Mouse (Mus musculus) limb, embryonic 14.5 days (tissue): ENCODE measurements around the gene Ccdc157. TPM values are rescaled to one million over a fixed set of nuclear protein-coding genes. Genes with fewer than 3 reads are reported as not detected.

Experiments used
- ATAC-seq: fragments of 200-750 bp; cut with Nextera tagmentation; 2 replicates; pipeline ENCODE4 v1.8.0; 2017; ENCODE audit warnings: low read depth, moderate number of reproducible peaks, moderate TSS enrichment; ENCODE audit not compliant: low FRiP score
- DNase-seq: peaks from one replicate; pipeline ENCODE4 v3.0.0-alpha.2; 2015; ENCODE audit warnings: low spot score
- H3K27ac ChIP-seq: fragments of 300-500 bp; sonication (generic); replicated peaks from 2 replicates; pipeline ENCODE4 v1.5.1; 2014; ENCODE audit warnings: low read depth, mild to moderate bottlenecking, low read length, moderate library complexity, mixed read lengths
- H3K27me3 ChIP-seq: fragments of 300-500 bp; sonication (generic); 2 replicates; pipeline ENCODE4 v1.6.1; 2014; ENCODE audit warnings: low read length, mixed read lengths; ENCODE audit not compliant: control insufficient read depth, insufficient read depth
- H3K36me3 ChIP-seq: fragments of 300-500 bp; sonication (generic); 2 replicates; pipeline ENCODE4 v1.6.1; 2014; ENCODE audit warnings: mild to moderate bottlenecking, low read length, moderate library complexity, mixed read lengths; ENCODE audit not compliant: control insufficient read depth, insufficient read depth
- H3K4me1 ChIP-seq: fragments of 300-500 bp; sonication (generic); 2 replicates; pipeline ENCODE4 v1.6.1; 2014; ENCODE audit warnings: antibody characterized with exemption, low read length, mixed read lengths; ENCODE audit not compliant: control insufficient read depth, insufficient read depth
- H3K4me2 ChIP-seq: fragments of 300-500 bp; sonication (generic); replicated peaks from 2 replicates; pipeline ENCODE4 v1.6.1; 2014; ENCODE audit warnings: low read depth, mild to moderate bottlenecking, low read length, moderate library complexity; ENCODE audit not compliant: severe bottlenecking
- H3K4me3 ChIP-seq: fragments of 300-500 bp; sonication (generic); replicated peaks from 2 replicates; pipeline ENCODE4 v1.5.1; 2014; ENCODE audit warnings: low read length
- H3K9ac ChIP-seq: fragments of 300-500 bp; sonication (generic); 2 replicates; pipeline ENCODE4 v1.6.1; 2014; ENCODE audit warnings: mild to moderate bottlenecking, low read depth, low read length, moderate library complexity; ENCODE audit not compliant: severe bottlenecking
- H3K9me3 ChIP-seq: fragments of 300-500 bp; sonication (generic); 2 replicates; pipeline ENCODE4 v1.6.1; 2016; ENCODE audit warnings: low read length; ENCODE audit not compliant: control insufficient read depth
- POLR2A ChIP-seq: fragments of 200-500 bp; IDR thresholded peaks from 2 replicates; pipeline ENCODE4 v1.8.0; 2012; ENCODE audit warnings: inconsistent platforms, mild to moderate bottlenecking, moderate library complexity, borderline replicate concordance; ENCODE audit not compliant: insufficient read depth, insufficient read length; ENCODE audit errors: extremely low read depth
- WGBS: fragments of 180-500 bp; shearing (Covaris S2); extraction: QIAGEN DNeasy Blood & Tissue Kit; methylation state at CpG from one replicate; pipeline ENCODE4 v1.1.7; 2014; 5-methylcytosine and 5-hydroxymethylcytosine counted together
- polyA plus RNA-seq, 2 experiments: library from polyadenylated mRNA; depleted of rRNA in 1 of 2; stranded (reverse) in 1 of 2; unstranded in 1 of 2; fragments of >200 nt; fragmentation: Nextera tagmentation in 1 of 2; extraction: Ambion mirVana in 1 of 2; gene quantifications; 2 replicates each; pipeline versions ENCODE4 v1.2.1 to v1.2.3; 2012 to 2014

Ccdc157 gene
- polyA plus RNA-seq, 2 experiments = 6.6 to 26.1 TPM

- 30% methylated on average over 10 of the region's 10 CpGs for WGBS
- ATAC-seq = peak; percentile 5
- DNase-seq = no peak
Measured at GRCm38 (mm10) chr11:4097091-4097621, 62.9 kb downstream of the Ccdc157 start.

GRCm38 (mm10) chr11:4096054-4096984 is 63.8 kb downstream of the Ccdc157 start:
- no peaks in the 10 kb centered on the region for H3K9me3 ChIP-seq
- H3K4me3 ChIP-seq = peak overlapping the region; percentile 53
- TF ChIP-seq POLR2A = peak; percentile 91; the same call in 1 of the 2 replicates
- peak; percentile 99 for DNase-seq
- WGBS = 3% methylated on average over 45 of the region's 45 CpGs
- H3K4me1 ChIP-seq = peaks cover 16% of the 10 kb centered on the region
- peak overlapping the region; percentile 80 for H3K27ac ChIP-seq
- H3K36me3 ChIP-seq = no peaks in the 10 kb centered on the region
- ATAC-seq = peak; percentile 96
- no peaks in the 10 kb centered on the region for H3K27me3 ChIP-seq
- H3K4me2 ChIP-seq = peak overlapping the region; percentile 69
- peak overlapping the region; percentile 63 for H3K9ac ChIP-seq

More at GRCm38 (mm10) chr11:4097091-4097621, 62.9 kb downstream of the Ccdc157 start:
- H3K27ac ChIP-seq = peak overlapping the region; percentile 72
- H3K27me3 ChIP-seq = no peaks in the 10 kb centered on the region
- H3K4me2 ChIP-seq = peak overlapping the region; percentile 69
- no peaks in the 10 kb centered on the region for H3K36me3 ChIP-seq
- H3K4me3 ChIP-seq = peak overlapping the region; percentile 53
- H3K9me3 ChIP-seq = no peaks in the 10 kb centered on the region
- H3K4me1 ChIP-seq = peaks cover 16% of the 10 kb centered on the region
- H3K9ac ChIP-seq = peak overlapping the region; percentile 63
- TF ChIP-seq POLR2A = no peak

GRCm38 (mm10) chr11:4095171-4096053 is 64.7 kb downstream of the Ccdc157 start, which contains the start of gene Mtfp1:
TSS of gene Mtfp1 (minus strand) at chr11:4095445.
- no peak for TF ChIP-seq POLR2A
- Histone ChIP-seq H3K36me3 (no peaks in the 10 kb centered on the region), H3K9ac (peak within 1 kb of the TSS; percentile 63), H3K27ac (peak within 1 kb of the TSS; percentile 80), H3K27me3 (no peaks in the 10 kb centered on the region), H3K9me3 (no peaks in the 10 kb centered on the region), H3K4me3 (peak within 1 kb of the TSS; percentile 53), H3K4me2 (peak within 1 kb of the TSS; percentile 69), H3K4me1 (peaks cover 16% of the 10 kb centered on the region)
- peak; percentile 31 for DNase-seq
- WGBS = 6% methylated on average over 31 of the region's 34 CpGs
- ATAC-seq = no peak

GRCm38 (mm10) chr11:4094378-4095170 is 65.5 kb downstream of the Ccdc157 start:
- Histone ChIP-seq H3K27ac (0 out of 2 replicates have a peak overlapping the region, but pooled peaks have one; percentile 80), H3K4me3 (peak overlapping the region; percentile 53), H3K4me1 (peaks cover 16% of the 10 kb centered on the region), H3K27me3 (no peaks in the 10 kb centered on the region), H3K9ac (peak overlapping the region; percentile 59), H3K4me2 (peak overlapping the region; percentile 69), H3K36me3 (no peaks in the 10 kb centered on the region), H3K9me3 (no peaks in the 10 kb centered on the region)
- WGBS = 7% methylated on average over 21 of the region's 24 CpGs
- ATAC-seq (no peak), DNase-seq (peak; percentile 51)
- no peak for TF ChIP-seq POLR2A
